Mouse (Mus musculus) heart, embryonic 11.5 days (tissue): ENCODE measurements around the gene Dbndd2. TPM values are rescaled to one million over a fixed set of nuclear protein-coding genes. Genes with fewer than 3 reads are reported as not detected.

Source experiments
- polyA plus RNA-seq: library from polyadenylated mRNA; unstranded; fragments of >200 nt; fragmentation: Nextera tagmentation; extraction: Ambion mirVana; gene quantifications from 2 replicates; pipeline ENCODE4 v1.2.1, GENCODE M21; 2014

Dbndd2 gene
- polyA plus RNA-seq, 1 experiment from 2014 or later: 16.5 TPM

Other genes starting within 250 kb of the Dbndd2 start
- gene Svs2, start 247.6 kb upstream of the Dbndd2 start, polyA plus RNA-seq: not detected in 2 replicates
- not detected in 2 replicates for gene Svs3b, start 229.5 kb upstream of the Dbndd2 start, polyA plus RNA-seq
- not detected in 2 replicates for gene Svs4, start 207.6 kb upstream of the Dbndd2 start, polyA plus RNA-seq
- not detected in 2 replicates for gene Svs3a, start 196.8 kb upstream of the Dbndd2 start, polyA plus RNA-seq
- not detected in 2 replicates for gene Svs6, start 169.4 kb upstream of the Dbndd2 start, polyA plus RNA-seq
- not detected in 2 replicates for gene Svs5, start 153.4 kb upstream of the Dbndd2 start, polyA plus RNA-seq
- 0.39 and 0.97 TPM in 2 replicates for gene Slpi, start 97.0 kb upstream of the Dbndd2 start, polyA plus RNA-seq
- 0.06 and 0.19 TPM in 2 replicates for gene Rbpjl, start 83.0 kb upstream of the Dbndd2 start, polyA plus RNA-seq
- 0.34 and 0.77 TPM in 2 replicates for gene Matn4, start 80.9 kb upstream of the Dbndd2 start, polyA plus RNA-seq
- gene Sdc4, start 42.2 kb upstream of the Dbndd2 start, polyA plus RNA-seq: 33.9 and 34.6 TPM in 2 replicates
- gene Sys1, start 29.1 kb upstream of the Dbndd2 start, polyA plus RNA-seq: 37.0 and 42.3 TPM in 2 replicates
- gene Gm20458, start 25.1 kb upstream of the Dbndd2 start, polyA plus RNA-seq: 4.8 and 8.4 TPM in 2 replicates
- gene Trp53tg5, start 12.4 kb upstream of the Dbndd2 start, polyA plus RNA-seq: not detected in 2 replicates
- gene Pigt, start 11.4 kb downstream of the Dbndd2 start, polyA plus RNA-seq: 63.0 and 66.0 TPM in 2 replicates
- 6.6 and 10.3 TPM in 2 replicates for gene Wfdc2, start 76.3 kb downstream of the Dbndd2 start, polyA plus RNA-seq
- gene Spint3, start 87.4 kb downstream of the Dbndd2 start, polyA plus RNA-seq: not detected in 2 replicates
- gene Wfdc6a, start 99.3 kb downstream of the Dbndd2 start, polyA plus RNA-seq: not detected in 2 replicates
- not detected in 2 replicates for gene Eppin, start 107.5 kb downstream of the Dbndd2 start, polyA plus RNA-seq
- not detected in 2 replicates for gene Wfdc6b, start 127.4 kb downstream of the Dbndd2 start, polyA plus RNA-seq
- gene Wfdc8, start 127.5 kb downstream of the Dbndd2 start, polyA plus RNA-seq: not detected in 2 replicates
- gene Wfdc16, start 152.7 kb downstream of the Dbndd2 start, polyA plus RNA-seq: not detected in 2 replicates
- 0.53 TPM in 1 of 2 replicates, not detected in the other for gene Wfdc10, start 169.9 kb downstream of the Dbndd2 start, polyA plus RNA-seq
- gene Wfdc9, start 170.5 kb downstream of the Dbndd2 start, polyA plus RNA-seq: not detected in 2 replicates
- not detected in 2 replicates for gene Wfdc11, start 188.0 kb downstream of the Dbndd2 start, polyA plus RNA-seq
- gene Wfdc13, start 199.0 kb downstream of the Dbndd2 start, polyA plus RNA-seq: not detected in 2 replicates
- gene Spint4, start 212.4 kb downstream of the Dbndd2 start, polyA plus RNA-seq: not detected in 2 replicates
- gene Spint5, start 229.2 kb downstream of the Dbndd2 start, polyA plus RNA-seq: not detected in 2 replicates